Mouse (Mus musculus) E14TG2a.4 (cell line): ENCODE results near the gene Snrpd2.

Experiments used
- CTCF ChIP-seq: conservative IDR thresholded peaks from 2 replicates; pipeline ENCODE4 v1.5.1; 2014; ENCODE audit warnings: low read length
- POU5F1 ChIP-seq: IDR thresholded peaks from 2 replicates; pipeline ENCODE4 v1.6.1; 2014; ENCODE audit warnings: low read length, borderline replicate concordance

- TF ChIP-seq CTCF (no peak), POU5F1 (no peak)
These were observed 2.7 kb upstream of the Snrpd2 start for GRCm38 (mm10) chr7:19146793-19147192.
